Mouse (Mus musculus) layer of hippocampus, postnatal 10 days (tissue): ENCODE results near the gene Vangl1. TPM values are rescaled to one million over a fixed set of nuclear protein-coding genes. Genes with fewer than 3 reads are reported as not detected.
A peak's percentile ranks its signal among the peaks of the same experiment; 100 is the strongest.
"Not testable (repeated sequence)": the region's sequence is repeated elsewhere in the genome, so short reads cannot be mapped to it uniquely, and the experiment has no call there.

Source experiments
- DNase-seq, 2 experiments: peaks; one replicate each; pipeline ENCODE4 v3.0.0; 2021; ENCODE audit warnings: low spot score in 2 of 2
- long read RNA-seq: library from polyadenylated mRNA; stranded (forward); transcript quantifications from one replicate; pipeline ENCODE4 v2.0.0, GENCODE M21; 2023
- total RNA-seq, 2 experiments: library from RNA; stranded (reverse); gene quantifications; 2 replicates each; pipeline ENCODE4 v1.2.3; 2021

Gene Vangl1
- 10 to 100 TPM in 1 of 2 experiments, 1 to 10 TPM in 1; 8.4 to 11.0 TPM for total RNA-seq
- long read RNA-seq, full-length matches to known transcripts: 1 of 1 reads
- long read RNA-seq, partial matches to known transcripts: 0 of 1 reads
- long read RNA-seq, other reads (novel, unspliced or antisense): 0 of 1 reads

- peak; percentile 57 to 75 for DNase-seq
Observed at GRCm38 (mm10) chr3:102203781-102204721, at the start of gene Vangl1. Gene Vangl1, minus strand, starts transcription at chr3:102204693.

GRCm38 (mm10) chr3:102253554-102253953, 49.1 kb upstream of the Vangl1 start:
- no peak for DNase-seq

DNA sequence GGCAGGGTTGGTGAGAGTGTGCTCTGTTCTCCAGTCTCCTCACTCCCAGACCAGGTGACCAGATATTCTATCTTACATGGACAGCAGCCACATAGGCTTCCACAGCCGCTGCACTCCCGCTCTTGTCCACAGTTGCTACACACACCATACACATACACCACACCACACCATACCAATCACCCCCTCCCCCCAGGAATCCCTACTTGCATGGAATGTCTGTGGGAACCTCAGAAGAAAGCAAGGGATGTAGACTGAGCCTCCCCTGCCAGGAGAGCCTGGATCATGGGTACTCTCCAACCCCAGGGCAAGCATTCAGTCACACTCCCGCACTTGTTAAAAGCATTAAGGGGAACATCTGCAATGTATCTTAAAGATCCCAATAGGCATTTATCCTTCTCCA, 48.4 kb upstream of the Vangl1 start:
- DNase-seq: no peak

- DNase-seq: no peak
Observed at GRCm38 (mm10) chr3:102250873-102251272, 46.4 kb upstream of the Vangl1 start.

GRCm38 (mm10) chr3:102249401-102249991, 45.0 kb upstream of the Vangl1 start:
- DNase-seq: peak; percentile 76 to 82

- no peak for DNase-seq
Observed at GRCm38 (mm10) chr3:102244601-102245000, 40.1 kb upstream of the Vangl1 start.

DNA sequence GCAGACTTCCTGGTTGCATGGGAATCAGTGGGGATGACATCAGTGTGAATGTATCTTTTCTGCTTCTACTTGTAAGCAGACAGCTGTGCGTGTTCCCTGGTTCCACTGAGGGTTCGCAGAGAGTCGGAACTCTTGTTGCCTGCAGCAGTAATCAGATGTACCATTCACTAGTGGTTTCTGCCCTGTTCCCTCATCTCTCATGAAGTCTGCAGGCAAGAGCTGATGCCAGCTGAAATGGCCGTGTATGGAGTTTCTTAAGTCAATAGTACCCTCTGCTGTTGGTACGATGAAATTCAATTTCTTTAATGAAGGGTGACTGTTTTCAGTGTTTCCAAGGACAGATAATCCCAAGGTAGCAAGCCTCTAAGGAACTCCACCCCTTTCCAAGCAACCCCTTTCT, 38.4 kb upstream of the Vangl1 start:
- DNase-seq: peak; percentile 45 to 48

GRCm38 (mm10) chr3:102231418-102232134, 27.1 kb upstream of the Vangl1 start:
- DNase-seq: no peak

GRCm38 (mm10) chr3:102222756-102223155, 18.3 kb upstream of the Vangl1 start:
- no peak for DNase-seq

GRCm38 (mm10) chr3:102218301-102218700, 13.8 kb upstream of the Vangl1 start:
- DNase-seq: no peak

DNA sequence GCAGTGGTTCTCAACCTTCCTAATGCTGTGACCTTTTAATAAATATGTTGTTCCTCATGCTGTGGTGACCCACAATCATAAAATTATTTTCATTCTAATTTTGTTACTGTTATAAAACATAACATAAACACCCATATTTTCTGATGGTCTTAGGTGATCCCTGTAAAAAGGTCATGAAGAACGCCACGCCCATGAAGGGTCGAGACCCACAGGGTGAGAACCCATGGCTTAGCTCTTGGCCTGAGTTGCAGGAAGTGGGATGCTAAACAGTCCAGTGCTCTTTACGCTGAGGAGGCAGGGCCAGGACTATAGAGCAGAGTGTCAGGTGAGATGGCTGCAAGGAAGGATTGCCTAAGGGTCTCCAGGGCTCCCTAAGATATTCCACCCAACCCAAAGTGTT, 10.2 kb upstream of the Vangl1 start:
- no peak for DNase-seq

DNA sequence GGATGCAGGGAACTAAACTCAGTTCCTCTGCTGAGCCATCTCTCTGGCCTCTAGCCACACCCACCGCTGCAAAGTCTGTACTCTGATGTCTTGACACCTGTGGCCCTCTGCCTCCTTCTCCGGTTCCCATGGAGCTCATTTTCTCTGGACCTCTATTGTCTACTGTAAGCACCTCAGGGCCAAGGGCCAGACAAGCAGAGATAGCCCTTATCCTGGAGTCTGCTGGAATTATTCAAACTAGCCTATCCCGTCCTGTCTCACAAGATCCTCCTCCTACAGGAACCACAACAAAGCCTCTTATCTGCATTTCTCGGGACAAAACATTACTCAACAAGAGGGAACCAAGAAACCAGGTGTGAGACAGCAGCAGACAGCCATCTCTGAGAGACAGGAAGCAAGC, 9.8 kb upstream of the Vangl1 start:
- no peak for DNase-seq

GRCm38 (mm10) chr3:102212896-102213295, 8.4 kb upstream of the Vangl1 start:
- no peak for DNase-seq

- DNase-seq: no peak
Observed at GRCm38 (mm10) chr3:102212336-102212735, 7.8 kb upstream of the Vangl1 start.

GRCm38 (mm10) chr3:102211340-102211739, 6.8 kb upstream of the Vangl1 start:
- no peak for DNase-seq

DNA sequence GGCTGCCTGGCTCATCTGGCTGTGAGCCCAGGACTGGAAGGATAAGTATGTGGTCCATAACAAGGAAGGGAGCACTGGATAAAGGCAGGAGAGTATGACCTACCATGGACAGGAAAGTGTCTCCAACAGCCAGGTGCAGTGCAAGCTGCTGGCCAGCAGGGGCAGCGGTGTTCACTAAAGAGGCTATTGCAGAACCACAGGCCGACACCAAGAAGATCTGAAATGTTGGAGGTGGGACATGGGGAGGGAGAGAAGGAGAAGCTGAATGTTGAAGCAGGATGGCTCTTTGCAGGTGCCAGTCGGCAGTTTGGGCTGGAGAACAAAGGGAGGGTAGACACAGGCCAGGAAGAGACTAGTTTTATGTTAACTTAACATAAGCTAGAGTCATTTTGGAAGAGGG, 6.3 kb upstream of the Vangl1 start:
- DNase-seq: no peak

DNA sequence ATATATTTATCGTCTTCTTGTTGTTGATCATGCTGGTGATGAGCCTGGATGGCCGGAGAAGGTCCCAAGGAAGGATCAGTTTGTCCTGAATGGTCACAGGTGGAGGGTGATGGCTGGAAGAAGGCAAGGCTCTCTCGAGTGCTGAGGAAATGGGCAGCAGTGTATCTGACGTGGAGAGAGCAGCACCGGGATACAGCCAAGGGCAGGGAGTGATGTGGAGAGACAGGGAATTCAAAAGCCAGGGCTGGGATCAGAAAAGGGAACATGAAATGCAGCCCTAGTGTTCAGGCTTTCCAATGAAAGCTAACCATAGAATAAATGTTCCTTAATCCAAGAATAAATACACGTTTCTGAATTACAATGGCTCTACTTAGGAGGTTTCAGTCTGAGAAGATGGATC, 4.4 kb upstream of the Vangl1 start:
- no peak for DNase-seq

- no peak for DNase-seq
Observed at GRCm38 (mm10) chr3:102205458-102205830, 951 bp upstream of the Vangl1 start.

DNA sequence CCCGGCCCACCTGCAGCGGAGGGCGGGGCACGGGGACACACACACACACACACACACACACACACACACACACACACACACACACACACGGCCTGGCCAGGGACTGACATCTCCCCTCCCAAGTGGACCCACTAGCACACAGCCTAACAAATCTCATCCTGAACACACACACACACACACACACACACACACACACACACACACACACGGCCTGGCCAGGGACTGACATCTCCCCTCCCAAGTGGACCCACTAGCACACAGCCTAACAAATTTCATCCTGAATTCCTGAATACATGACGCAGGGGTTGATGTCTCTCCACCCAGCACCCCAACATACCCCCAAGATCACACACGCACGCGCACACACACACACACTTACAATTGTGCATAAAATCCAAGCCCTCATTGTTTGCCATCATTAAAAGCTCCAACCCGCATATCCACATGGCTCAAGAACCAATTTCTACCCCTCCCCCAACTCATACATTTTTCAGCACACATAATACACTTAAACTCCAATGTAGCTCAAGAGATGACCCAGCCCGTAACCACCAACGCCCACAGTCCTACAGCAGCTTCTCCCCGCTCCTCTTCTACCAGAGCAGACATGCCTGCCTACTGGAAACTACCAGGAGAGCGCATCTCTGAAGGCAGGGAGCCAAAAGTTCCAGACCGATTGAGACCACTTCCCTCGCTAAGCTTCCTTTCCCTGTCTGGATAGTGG, 403 bp upstream of the Vangl1 start:
- not testable (repeated sequence) for DNase-seq

- no peak for DNase-seq
Observed at GRCm38 (mm10) chr3:102203131-102203530, 1.4 kb downstream of the Vangl1 start.

- no peak for DNase-seq
Observed at GRCm38 (mm10) chr3:102199991-102200390, 4.5 kb downstream of the Vangl1 start.
